Mouse (Mus musculus) mouse embryonic stem cell (cell line): ENCODE data around the gene Hsf2bp.

Experiments
- in situ Hi-C, 2 experiments: fragments of 300-500 bp; cut with MboI; formaldehyde crosslinking; loops; 1 replicate in 1 of 2; 3 replicates in 1 of 2; pipeline ENCODE4 v1.14.3; 2019 to 2020; ENCODE audit warnings: low sequenced_read_pairs in 2 of 2, low pct_unique_long_range_greater_than_20kb in 1 of 2, mixed read lengths in 1 of 2; ENCODE audit not compliant: unreplicated experiment in 1 of 2

Hsf2bp gene

GRCm38 (mm10) chr17:31896751-31897150 lies 139.4 kb downstream of the Hsf2bp start:
- in situ Hi-C loops: no loop called here

- in situ Hi-C loops: no loop called here
Measured at GRCm38 (mm10) chr17:31896311-31896710, 139.8 kb downstream of the Hsf2bp start.
